Mouse (Mus musculus) Patski (cell line): Measurements from ENCODE around the gene 2310061N02Rik. TPM values are rescaled to one million over a fixed set of nuclear protein-coding genes. Genes with fewer than 3 reads are reported as not detected.

Experiments used
- ATAC-seq: fragments of 100-300 bp; one replicate; pipeline ENCODE4 v1.8.0; 2021
- CTCF ChIA-PET: fragments of 350-600 bp; sonication (Branson Sonifier 250); formaldehyde crosslinking; loops from one replicate; lab custom pipeline; 2022; ENCODE audit warnings: inconsistent platforms; lab: Charles Lee
- POLR2A ChIA-PET: fragments of 350-600 bp; sonication (Branson Sonifier 250); formaldehyde crosslinking; loops from one replicate; lab custom pipeline; 2022; ENCODE audit warnings: antibody characterized with exemption, inconsistent platforms; lab: Charles Lee
- DNase-seq: peaks from one replicate; pipeline ENCODE4 v3.0.0-alpha.2; 2011; ENCODE audit warnings: low read depth, low spot score
- H3K27me3 ChIP-seq: fragments of 371-371 bp; one replicate; pipeline ENCODE4 v1.5.1; 2021
- CTCF ChIP-seq: fragments of 100-300 bp; IDR thresholded peaks from one replicate; pipeline ENCODE4 v1.5.1; 2021
- in situ Hi-C: fragments of 300-500 bp; cut with MboI; formaldehyde crosslinking; loops from 3 replicates; pipeline ENCODE4 v1.11.1; 2018; ENCODE audit warnings: low pct_unique_long_range_greater_than_20kb, mixed read lengths
- polyA plus RNA-seq: library from polyadenylated mRNA; unstranded; gene quantifications from one replicate; pipeline ENCODE4 v1.2.3, GENCODE M21; 2021

The 2310061N02Rik gene
- polyA plus RNA-seq, 1 experiment from 2014 or later = not detected

DNA sequence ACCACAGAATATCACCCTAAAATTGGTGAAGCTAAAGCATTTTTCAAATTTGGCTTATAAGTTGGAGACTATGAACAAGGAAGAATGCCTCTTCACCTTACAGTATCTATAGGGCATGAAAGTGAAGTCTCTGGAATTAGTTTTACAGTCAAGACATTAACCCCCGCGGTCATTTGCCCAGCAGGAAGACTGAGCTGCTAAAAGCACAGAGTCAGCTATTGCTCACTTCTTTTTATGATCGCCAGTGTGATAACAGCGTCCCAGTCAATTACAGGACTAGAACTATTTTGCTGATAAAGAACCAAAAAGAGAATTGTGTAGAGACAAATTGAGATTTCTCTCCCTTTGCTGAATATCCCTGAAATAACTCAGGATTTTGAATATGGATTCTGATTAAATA is 11.5 kb downstream of the 2310061N02Rik start:
- ATAC-seq (no peak), DNase-seq (no peak)
- H3K27me3 ChIP-seq = peaks cover 15% of the 10 kb centered on the region
- in situ Hi-C loops = no loop called here
- ChIA-PET CTCF (no interaction called here), POLR2A (no interaction called here)
- no peak for TF ChIP-seq CTCF

DNA sequence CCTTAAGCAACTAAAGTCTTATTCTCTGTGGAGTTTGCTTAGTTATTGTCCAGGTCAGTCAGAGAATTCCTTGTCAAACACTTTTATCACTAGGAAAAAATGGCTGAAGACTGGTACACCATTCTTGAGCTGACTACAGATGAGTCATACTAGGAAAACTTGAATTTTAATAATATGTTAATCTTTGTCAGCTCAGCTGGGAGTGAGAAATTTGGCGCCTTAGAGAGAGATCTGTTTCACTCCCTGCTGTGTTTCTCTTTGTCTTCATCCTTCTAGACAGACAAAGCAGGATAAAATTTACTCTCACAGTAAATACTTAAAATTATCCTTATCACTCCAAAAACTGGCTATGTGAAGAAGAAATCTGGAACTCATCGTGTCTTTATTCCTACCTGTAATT is 26.5 kb downstream of the 2310061N02Rik start:
- ATAC-seq (no peak), DNase-seq (no peak)
- no peak for TF ChIP-seq CTCF
- CTCF ChIA-PET = no interaction called here
- peaks cover 7% of the 10 kb centered on the region for H3K27me3 ChIP-seq
- in situ Hi-C loops = no loop called here
- POLR2A ChIA-PET = interaction anchor here (0.7 kb wide), 1 partner anchor 17 kb away, joined by 4 read pairs; no protein-coding TSS in a partner anchor

DNA sequence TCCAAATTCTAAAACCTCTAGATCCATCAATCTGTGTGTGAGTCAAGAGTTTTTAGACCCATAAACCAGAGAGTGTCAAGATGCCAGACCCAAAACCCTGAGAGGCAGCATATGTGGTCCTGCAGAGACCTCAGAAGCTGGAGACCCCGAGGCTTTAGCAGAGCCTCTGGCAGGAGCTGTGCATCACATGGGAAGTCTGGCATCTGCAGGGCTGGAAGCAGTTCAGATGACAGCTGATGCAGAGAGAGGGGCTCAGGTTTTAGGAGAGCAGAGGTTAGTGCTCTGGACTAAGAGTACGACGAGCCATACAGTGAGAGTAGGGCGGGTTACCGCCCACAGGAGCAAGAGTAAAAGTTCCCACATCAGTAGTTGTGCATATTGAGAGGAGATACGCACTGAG is 28.7 kb downstream of the 2310061N02Rik start:
- in situ Hi-C loops = no loop called here
- TF ChIP-seq CTCF = no peak

DNA sequence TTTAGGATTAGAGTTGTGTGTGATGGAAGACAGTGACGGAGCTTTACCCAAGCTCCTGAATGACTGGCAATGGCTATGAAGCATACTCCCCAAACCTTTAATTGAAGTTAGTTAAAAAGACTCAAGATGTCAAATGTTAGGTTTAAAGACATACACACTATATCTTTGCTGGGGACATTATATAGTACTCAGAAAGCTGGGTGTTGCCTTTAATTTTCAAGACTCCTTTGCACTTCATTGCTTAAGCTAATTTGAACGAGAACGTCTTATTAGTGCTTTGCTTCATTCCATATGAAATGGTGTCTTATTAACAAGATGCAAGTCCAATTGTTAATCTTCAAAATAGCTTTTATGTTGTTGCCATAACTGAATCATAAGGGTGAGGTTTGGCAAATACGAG is 36.2 kb downstream of the 2310061N02Rik start, which contains the start of gene Krtap27-1:
Krtap27-1 (minus strand) TSS at position 101 of the 400 bp plus-strand sequence.
- in situ Hi-C loops = no loop called here

More for the DNA sequence above, 28.7 kb downstream of the 2310061N02Rik start:
- no peak for ATAC-seq
- POLR2A ChIA-PET = no interaction called here
- no peak for DNase-seq
- CTCF ChIA-PET = no interaction called here
- peaks cover 16% of the 10 kb centered on the region for H3K27me3 ChIP-seq

DNA sequence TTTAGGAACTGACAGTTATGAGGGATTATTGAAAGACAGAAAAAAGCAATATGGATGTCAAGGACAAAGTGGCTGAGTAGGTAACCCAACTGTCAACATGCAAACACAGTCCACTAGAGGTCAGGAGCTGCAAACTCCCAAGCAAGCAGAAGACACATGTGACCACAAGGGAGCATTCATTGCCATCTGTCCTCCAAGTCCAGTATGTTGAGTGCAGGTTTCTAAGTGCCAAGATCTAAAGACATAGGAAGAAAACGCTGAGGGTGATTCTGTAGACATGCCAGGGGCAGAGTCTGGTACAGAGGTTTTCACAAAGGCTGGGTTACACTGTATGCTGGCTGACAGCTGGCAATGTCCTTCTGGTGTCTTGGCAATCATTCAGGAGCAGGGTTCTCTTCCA is 50.3 kb downstream of the 2310061N02Rik start:
- ChIA-PET CTCF (interaction anchor here (1.2 kb wide), 1 partner anchor 8 kb away, joined by 3 read pairs; no protein-coding TSS in a partner anchor), POLR2A (no interaction called here)
- ATAC-seq (peak; percentile 69), DNase-seq (no peak)
- peak; percentile 50 for TF ChIP-seq CTCF
- in situ Hi-C loops = no loop called here
- no peaks in the 10 kb centered on the region for H3K27me3 ChIP-seq

More for the DNA sequence above, 36.2 kb downstream of the 2310061N02Rik start, which contains the start of gene Krtap27-1:
- peaks cover 31% of the 10 kb centered on the region for H3K27me3 ChIP-seq
- DNase-seq (no peak), ATAC-seq (no peak)
- ChIA-PET CTCF (no interaction called here), POLR2A (no interaction called here)
- no peak for TF ChIP-seq CTCF

Other genes with a start within 250 kb of the 2310061N02Rik start
- gene Cldn17, start 201.0 kb downstream of the 2310061N02Rik start, polyA plus RNA-seq = not detected
- 0.08 TPM for gene Cldn8, start 144.8 kb downstream of the 2310061N02Rik start, polyA plus RNA-seq
- not detected for gene Krtap24-1, start 95.7 kb downstream of the 2310061N02Rik start, polyA plus RNA-seq
- not detected for gene 2310079G19Rik, start 80.3 kb downstream of the 2310061N02Rik start, polyA plus RNA-seq
- gene Krtap26-1, start 60.2 kb downstream of the 2310061N02Rik start, polyA plus RNA-seq = not detected
- not detected for gene Krtap27-1, start 36.3 kb downstream of the 2310061N02Rik start, polyA plus RNA-seq
- gene Krtap13-1, start 20.9 kb upstream of the 2310061N02Rik start, polyA plus RNA-seq = not detected
- gene Krtap13, start 43.7 kb upstream of the 2310061N02Rik start, polyA plus RNA-seq = not detected
- not detected for gene 2310034C09Rik, start 50.9 kb upstream of the 2310061N02Rik start, polyA plus RNA-seq
- gene 2310057N15Rik, start 66.2 kb upstream of the 2310061N02Rik start, polyA plus RNA-seq = not detected
- gene Gm5965, start 69.9 kb upstream of the 2310061N02Rik start, polyA plus RNA-seq = not detected
- gene Gm20741, start 104.3 kb upstream of the 2310061N02Rik start, polyA plus RNA-seq = not detected
- gene Krtap15, start 112.3 kb upstream of the 2310061N02Rik start, polyA plus RNA-seq = not detected
- not detected for gene Krtap14, start 118.2 kb upstream of the 2310061N02Rik start, polyA plus RNA-seq
- not detected for gene Krtap19-1, start 161.4 kb upstream of the 2310061N02Rik start, polyA plus RNA-seq
- gene Krtap19-2, start 166.3 kb upstream of the 2310061N02Rik start, polyA plus RNA-seq = not detected
- not detected for gene Krtap19-3, start 170.1 kb upstream of the 2310061N02Rik start, polyA plus RNA-seq
- gene Krtap19-4, start 177.1 kb upstream of the 2310061N02Rik start, polyA plus RNA-seq = not detected
- not detected for gene Krtap19-5, start 188.5 kb upstream of the 2310061N02Rik start, polyA plus RNA-seq
- gene Krtap19-9b, start 224.3 kb upstream of the 2310061N02Rik start, polyA plus RNA-seq = not detected